Mouse (Mus musculus) CH12.LX (cell line): ENCODE data around the gene Nrn1l. TPM values are rescaled to one million over a fixed set of nuclear protein-coding genes. Genes with fewer than 3 reads are reported as not detected.

Source experiments
- DNase-seq: peaks from one replicate; pipeline ENCODE4 v3.0.0-alpha.2; 2013; ENCODE audit errors: extremely low read depth
- H3K27ac ChIP-seq: 2 replicates; pipeline ENCODE4 v1.5.1; 2012; ENCODE audit warnings: low read depth, mild to moderate bottlenecking, control low read depth, moderate library complexity; ENCODE audit not compliant: insufficient read depth
- H3K27me3 ChIP-seq: replicated peaks from 2 replicates; pipeline ENCODE3; 2012; ENCODE audit warnings: inconsistent platforms
- H3K36me3 ChIP-seq, 2 experiments: replicated peaks in 1 of 2; 2 replicates each; pipeline versions ENCODE3 to v1.6.1; 2012; ENCODE audit warnings: inconsistent platforms in 1 of 2, low read length in 1 of 2, mild to moderate bottlenecking in 1 of 2, mixed read lengths in 1 of 2, moderate library complexity in 1 of 2; ENCODE audit not compliant: control insufficient read depth in 1 of 2, insufficient read depth in 1 of 2
- H3K4me1 ChIP-seq, 2 experiments: 2 replicates each; pipeline ENCODE4 v1.6.1; 2012; ENCODE audit warnings: inconsistent platforms in 1 of 2, moderate library complexity in 1 of 2; ENCODE audit not compliant: insufficient read depth in 2 of 2, control insufficient read depth in 1 of 2
- H3K4me2 ChIP-seq: 2 replicates; pipeline ENCODE4 v1.6.1; 2012; ENCODE audit warnings: low read depth, mild to moderate bottlenecking, control low read depth; ENCODE audit not compliant: poor library complexity, insufficient read depth, severe bottlenecking
- H3K4me3 ChIP-seq, 3 experiments: fragments of 150-350 bp in 1 of 3; sonication (generic) in 1 of 3; replicated peaks in 1 of 3; 2 replicates each; pipeline versions ENCODE3 to v1.5.1; 2011 to 2012; ENCODE audit warnings: low read depth in 2 of 3, low read length in 2 of 3, mild to moderate bottlenecking in 2 of 3, moderate library complexity in 2 of 3, control low read depth in 1 of 3, improper control_type of control experiment in 1 of 3, inconsistent platforms in 1 of 3, mixed read lengths in 1 of 3; ENCODE audit not compliant: poor library complexity in 1 of 3
- H3K79me2 ChIP-seq: replicated peaks from 2 replicates; pipeline ENCODE4 v1.6.1; 2012; ENCODE audit warnings: mild to moderate bottlenecking, moderate library complexity; ENCODE audit not compliant: control insufficient read depth, poor library complexity, insufficient read depth, severe bottlenecking; ENCODE audit errors: extremely low read depth
- H3K9ac ChIP-seq: 2 replicates; pipeline ENCODE4 v1.6.1; 2012; ENCODE audit warnings: low read depth, mild to moderate bottlenecking, control low read depth, moderate library complexity; ENCODE audit not compliant: insufficient read depth
- H3K9me3 ChIP-seq: replicated peaks from 2 replicates; pipeline ENCODE3; 2012; ENCODE audit warnings: low read length, inconsistent platforms, mixed read lengths
- BHLHE40 ChIP-seq: IDR thresholded peaks from 2 replicates; pipeline ENCODE4 v1.6.1; 2011; ENCODE audit warnings: mild to moderate bottlenecking, low read depth, low read length, improper control_type of control experiment
- CHD2 ChIP-seq: IDR thresholded peaks from 2 replicates; pipeline ENCODE4 v1.6.1; 2011; ENCODE audit warnings: low read length, improper control_type of control experiment
- E2F4 ChIP-seq: IDR thresholded peaks from 2 replicates; pipeline ENCODE4 v1.6.1; 2011; ENCODE audit warnings: low read depth, low read length, improper control_type of control experiment; ENCODE audit not compliant: insufficient replicate concordance
- ELF1 ChIP-seq: IDR thresholded peaks from 2 replicates; pipeline ENCODE4 v1.6.1; 2014; ENCODE audit warnings: low read depth, mild to moderate bottlenecking, inconsistent platforms, low read length, improper control_type of control experiment
- EP300 ChIP-seq: IDR thresholded peaks from 2 replicates; pipeline ENCODE4 v1.6.1; 2011; ENCODE audit warnings: low read length, improper control_type of control experiment
- GABPA ChIP-seq: IDR thresholded peaks from 2 replicates; pipeline ENCODE4 v1.6.1; 2012; ENCODE audit warnings: low read depth, low read length, improper control_type of control experiment, inconsistent platforms; ENCODE audit not compliant: insufficient replicate concordance
- HCFC1 ChIP-seq: IDR thresholded peaks from 2 replicates; pipeline ENCODE4 v1.6.1; 2012; ENCODE audit warnings: low read depth, mild to moderate bottlenecking, inconsistent platforms, low read length, improper control_type of control experiment
- IRF4 ChIP-seq: IDR thresholded peaks from 2 replicates; pipeline ENCODE4 v1.6.1; 2014; ENCODE audit warnings: low read depth, mild to moderate bottlenecking, inconsistent platforms, low read length, improper control_type of control experiment
- JUND ChIP-seq: conservative IDR thresholded peaks from 2 replicates; pipeline ENCODE4 v1.6.1; 2011; ENCODE audit warnings: low read depth, low read length, improper control_type of control experiment
- KAT2A ChIP-seq: IDR thresholded peaks from 2 replicates; pipeline ENCODE4 v1.6.1; 2012; ENCODE audit warnings: low read length, improper control_type of control experiment, inconsistent platforms; ENCODE audit not compliant: insufficient replicate concordance
- MAFK ChIP-seq: IDR thresholded peaks from 2 replicates; pipeline ENCODE4 v1.6.1; 2011; ENCODE audit warnings: low read length, improper control_type of control experiment; ENCODE audit not compliant: insufficient replicate concordance
- MAX ChIP-seq: IDR thresholded peaks from 2 replicates; pipeline ENCODE4 v1.6.1; 2011; ENCODE audit warnings: low read length, improper control_type of control experiment
- MAZ ChIP-seq: IDR thresholded peaks from 2 replicates; pipeline ENCODE4 v1.6.1; 2012; ENCODE audit warnings: low read depth, mild to moderate bottlenecking, inconsistent platforms, low read length, improper control_type of control experiment, moderate library complexity
- MEF2A ChIP-seq: IDR thresholded peaks from 2 replicates; pipeline ENCODE4 v1.6.1; 2014; ENCODE audit warnings: low read depth, mild to moderate bottlenecking, inconsistent platforms, low read length, improper control_type of control experiment, borderline replicate concordance
- MXI1 ChIP-seq: IDR thresholded peaks from 2 replicates; pipeline ENCODE4 v1.6.1; 2011; ENCODE audit warnings: mild to moderate bottlenecking, low read depth, low read length, improper control_type of control experiment
- MYC ChIP-seq: IDR thresholded peaks from 2 replicates; pipeline ENCODE4 v1.6.1; 2011; ENCODE audit warnings: low read depth, mild to moderate bottlenecking, improper control_type of control experiment, low read length
- NELFE ChIP-seq: IDR thresholded peaks from 2 replicates; pipeline ENCODE4 v1.6.1; 2011; ENCODE audit warnings: low read depth, low read length, improper control_type of control experiment
- NRF1 ChIP-seq: IDR thresholded peaks from 2 replicates; pipeline ENCODE4 v1.6.1; 2014; ENCODE audit warnings: low read depth, mild to moderate bottlenecking, inconsistent platforms, low read length, improper control_type of control experiment, moderate library complexity
- POLR2A ChIP-seq: IDR thresholded peaks from 2 replicates; pipeline ENCODE4 v1.6.1; 2011; ENCODE audit warnings: low read depth, mild to moderate bottlenecking, improper control_type of control experiment, low read length
- POLR2AphosphoS2 ChIP-seq: IDR thresholded peaks from 2 replicates; pipeline ENCODE4 v1.6.1; 2011; ENCODE audit warnings: low read depth, low read length, improper control_type of control experiment
- RAD21 ChIP-seq: IDR thresholded peaks from 2 replicates; pipeline ENCODE4 v1.6.1; 2011; ENCODE audit warnings: low read depth, mild to moderate bottlenecking, low read length, improper control_type of control experiment, moderate library complexity
- SIN3A ChIP-seq: IDR thresholded peaks from 2 replicates; pipeline ENCODE4 v1.6.1; 2012; ENCODE audit warnings: low read length, improper control_type of control experiment, inconsistent platforms
- TBP ChIP-seq: conservative IDR thresholded peaks from 2 replicates; pipeline ENCODE4 v1.6.1; 2011; ENCODE audit warnings: low read depth, low read length, improper control_type of control experiment
- TCF12 ChIP-seq: IDR thresholded peaks from 2 replicates; pipeline ENCODE4 v1.6.1; 2014; ENCODE audit warnings: low read depth, mild to moderate bottlenecking, inconsistent platforms, low read length, improper control_type of control experiment
- ZC3H11A ChIP-seq: IDR thresholded peaks from 2 replicates; pipeline ENCODE4 v1.6.1; 2012; ENCODE audit warnings: low read depth, mild to moderate bottlenecking, inconsistent platforms, low read length, improper control_type of control experiment
- ZKSCAN1 ChIP-seq: IDR thresholded peaks from 2 replicates; pipeline ENCODE4 v1.6.1; 2012; ENCODE audit warnings: low read depth, inconsistent platforms, low read length, improper control_type of control experiment, borderline replicate concordance
- ZMIZ1 ChIP-seq: IDR thresholded peaks from 2 replicates; pipeline ENCODE4 v1.6.1; 2012; ENCODE audit warnings: low read depth, mild to moderate bottlenecking, inconsistent platforms, low read length, improper control_type of control experiment
- ZNF384 ChIP-seq: IDR thresholded peaks from 2 replicates; pipeline ENCODE4 v1.6.1; 2012; ENCODE audit warnings: low read depth, low read length, improper control_type of control experiment, inconsistent platforms
- dilution Hi-C: fragments of 300-500 bp; cut with MboI; formaldehyde crosslinking; loops from 2 replicates; pipeline ENCODE4 v1.14.3; 2020; ENCODE audit warnings: low sequenced_read_pairs; ENCODE audit not compliant: extremely low pct_unique_long_range_greater_than_20kb, extremely low pct_ligation_motif_present
- in situ Hi-C: fragments of 300-500 bp; cut with MboI; formaldehyde crosslinking; loops from 3 replicates; pipeline ENCODE4 v1.14.3; 2019; ENCODE audit warnings: low sequenced_read_pairs, low pct_ligation_motif_present, low pct_unique_long_range_greater_than_20kb, mixed read lengths
- polyA plus RNA-seq: library from polyadenylated mRNA; unstranded; fragments of >175 nt; gene quantifications from 2 replicates; pipeline ENCODE4 v1.2.1, GENCODE M21; 2012; ENCODE audit warnings: low read depth; ENCODE audit not compliant: insufficient read length
- total RNA-seq, 2 experiments: library from RNA; depleted of rRNA; stranded (reverse); fragments of 300-350 nt in 1 of 2; fragments of >200 nt in 1 of 2; gene quantifications; 2 replicates each; pipeline ENCODE4 v1.2.3; 2012 to 2014

Gene Nrn1l
- total and polyA plus RNA-seq, 3 experiments = 0.38 TPM; not detected in 2

- in situ Hi-C loops (no loop called here), dilution Hi-C loops (no loop called here)
- Histone ChIP-seq H3K79me2 (peaks cover 4% of the 10 kb centered on the region), H3K9ac (peak overlapping the region; percentile 38; the same call in 1 of the 2 replicates), H3K27me3 (no peaks in the 10 kb centered on the region), H3K36me3 (peaks cover 29 to 42% of the 10 kb centered on the region in 2 experiments), H3K4me1 (peaks cover 3 to 15% of the 10 kb centered on the region in 2 experiments; a peak in 2 of 4 replicates), H3K4me3 (peak overlapping the region in 2 of 3 experiments; percentile 2 to 30), H3K27ac (no peak overlapping the region), H3K9me3 (no peaks in the 10 kb centered on the region), H3K4me2 (peak overlapping the region; percentile 62)
- no peak for TF ChIP-seq GABPA
- TF ChIP-seq CHD2 = no peak
- no peak for TF ChIP-seq HCFC1
- TF ChIP-seq ZNF384 = no peak
- no peak for TF ChIP-seq ZMIZ1
- no peak for TF ChIP-seq POLR2AphosphoS2
- no peak for TF ChIP-seq MAFK
- TF ChIP-seq NELFE = no peak
- TF ChIP-seq E2F4 = no peak
- no peak for TF ChIP-seq IRF4
- DNase-seq = no peak
These were observed 42.8 kb upstream of the Nrn1l start for GRCm38 (mm10) chr8:105850611-105851010.

GRCm38 (mm10) chr8:105851651-105852143, 41.7 kb upstream of the Nrn1l start:
- peaks cover 15% of the 10 kb centered on the region for H3K79me2 ChIP-seq
- dilution Hi-C loops = no loop called here
- peaks cover 21 to 31% of the 10 kb centered on the region in 2 experiments for H3K36me3 ChIP-seq
- in situ Hi-C loops = no loop called here
- no peaks in the 10 kb centered on the region for H3K9me3 ChIP-seq
- peak; percentile 95 for DNase-seq
- H3K4me2 ChIP-seq = peak overlapping the region; percentile 86
- H3K4me1 ChIP-seq = peaks cover 3 to 25% of the 10 kb centered on the region in 2 experiments; a peak in 2 of 4 replicates
- peak overlapping the region; percentile 79 for H3K9ac ChIP-seq
- peak overlapping the region; percentile 70 to 89 (median 81) for H3K4me3 ChIP-seq
- TF ChIP-seq ZNF384 (no peak), ZC3H11A (no peak), NRF1 (peak; percentile 63), E2F4 (no peak), POLR2AphosphoS2 (peak; percentile 69; the same call in 1 of the 2 replicates), JUND (no peak), MYC (peak; percentile 87), GABPA (peak; percentile 41; the same call in 1 of the 2 replicates), KAT2A (peak; percentile 94; the same call in 1 of the 2 replicates), CHD2 (peak; percentile 100), NELFE (peak; percentile 94), TCF12 (peak; percentile 84), TBP (peak; percentile 67; the same call in 1 of the 2 replicates), IRF4 (peak; percentile 65), SIN3A (peak; percentile 97), RAD21 (no peak), ZKSCAN1 (no peak), MEF2A (peak; percentile 81), MAZ (peak; percentile 53; the same call in 1 of the 2 replicates), BHLHE40 (peak; percentile 59; the same call in 1 of the 2 replicates), MXI1 (peak; percentile 90), MAX (peak; percentile 75; the same call in 1 of the 2 replicates), ELF1 (peak; percentile 50), HCFC1 (peak; percentile 99), EP300 (no peak), POLR2A (peak; percentile 92)
- no peaks in the 10 kb centered on the region for H3K27me3 ChIP-seq
- peak overlapping the region; percentile 29; the same call in 1 of the 2 replicates for H3K27ac ChIP-seq
